Mouse (Mus musculus) myocyte (in vitro differentiated cells): ENCODE results near the gene Selenbp2. TPM values are rescaled to one million over a fixed set of nuclear protein-coding genes. Genes with fewer than 3 reads are reported as not detected.
"Not testable (repeated sequence)": the region's sequence is repeated elsewhere in the genome, so short reads cannot be mapped to it uniquely, and the experiment has no call there.

Source experiments
- H3K27me3 ChIP-seq: one replicate; pipeline ENCODE4 v1.6.1; 2011; ENCODE audit not compliant: control insufficient read depth, insufficient read depth, insufficient read length
- H3K36me3 ChIP-seq: one replicate; pipeline ENCODE4 v1.6.1; 2011; ENCODE audit not compliant: control insufficient read depth, insufficient read depth
- H3K4me2 ChIP-seq: one replicate; pipeline ENCODE4 v1.6.1; 2011; ENCODE audit warnings: low read depth, control low read depth
- H3K4me3 ChIP-seq: one replicate; pipeline ENCODE4 v1.5.1; 2011; ENCODE audit warnings: mild to moderate bottlenecking, control low read depth, moderate library complexity
- H3K79me2 ChIP-seq: one replicate; pipeline ENCODE4 v1.6.1; 2011; ENCODE audit not compliant: control insufficient read depth, insufficient read depth
- H3ac ChIP-seq: one replicate; pipeline ENCODE4 v1.6.1; 2011; ENCODE audit not compliant: control insufficient read depth, insufficient read length
- CEBPB ChIP-seq: IDR thresholded peaks from 2 replicates; pipeline ENCODE4 v1.6.1; 2011; ENCODE audit warnings: mild to moderate bottlenecking, moderate library complexity; ENCODE audit not compliant: poor library complexity, insufficient read depth, severe bottlenecking
- E2F4 ChIP-seq: IDR thresholded peaks from one replicate; pipeline ENCODE4 v1.6.1; 2011; ENCODE audit warnings: mild to moderate bottlenecking, control low read depth, moderate library complexity; ENCODE audit not compliant: insufficient read depth
- MAX ChIP-seq: IDR thresholded peaks from one replicate; pipeline ENCODE4 v1.6.1; 2011; ENCODE audit warnings: low read depth, mild to moderate bottlenecking, control low read depth
- MYOD1 ChIP-seq, 3 experiments: IDR thresholded peaks; one replicate each; pipeline ENCODE4 v1.6.1; 2011; ENCODE audit warnings: control low read depth in 2 of 3, low read depth in 2 of 3, mild to moderate bottlenecking in 2 of 3, moderate library complexity in 1 of 3; ENCODE audit not compliant: insufficient read length in 2 of 3, control insufficient read depth in 1 of 3
- MYOG ChIP-seq, 3 experiments: IDR thresholded peaks; one replicate each; pipeline ENCODE4 v1.6.1; 2011; ENCODE audit warnings: control low read depth in 2 of 3, low read depth in 2 of 3, mild to moderate bottlenecking in 2 of 3; ENCODE audit not compliant: insufficient read length in 2 of 3, control insufficient read depth in 1 of 3, insufficient read depth in 1 of 3
- POLR2A ChIP-seq: IDR thresholded peaks from one replicate; pipeline ENCODE4 v1.6.1; 2011; ENCODE audit warnings: low read depth, mild to moderate bottlenecking, control low read depth, moderate library complexity; ENCODE audit not compliant: insufficient read length
- POLR2AphosphoS2 ChIP-seq: IDR thresholded peaks from one replicate; pipeline ENCODE4 v1.6.1; 2011; ENCODE audit warnings: low read depth, control low read depth; ENCODE audit not compliant: insufficient read length
- REST ChIP-seq: IDR thresholded peaks from one replicate; pipeline ENCODE4 v1.6.1; 2011; ENCODE audit warnings: mild to moderate bottlenecking, control low read depth, moderate library complexity; ENCODE audit not compliant: insufficient read depth, insufficient read length
- SRF ChIP-seq: IDR thresholded peaks from one replicate; pipeline ENCODE4 v1.6.1; 2011; ENCODE audit warnings: low read depth; ENCODE audit not compliant: control insufficient read depth, insufficient read length
- TCF12 ChIP-seq: IDR thresholded peaks from one replicate; pipeline ENCODE4 v1.6.1; 2011; ENCODE audit warnings: mild to moderate bottlenecking, control low read depth; ENCODE audit not compliant: poor library complexity, insufficient read depth, severe bottlenecking
- TCF3 ChIP-seq: IDR thresholded peaks from one replicate; pipeline ENCODE4 v1.6.1; 2011; ENCODE audit warnings: low read depth, control low read depth; ENCODE audit not compliant: insufficient read length
- USF1 ChIP-seq: IDR thresholded peaks from one replicate; pipeline ENCODE4 v1.6.1; 2011; ENCODE audit warnings: low read depth, mild to moderate bottlenecking, control low read depth, moderate library complexity
- polyA plus RNA-seq: library from polyadenylated mRNA; unstranded; fragments of >200 nt; fragmentation: generic; extraction: Trizol; gene quantifications from one replicate; pipeline ENCODE4 v1.2.1, GENCODE M21; 2012; ENCODE audit warnings: missing spikeins

Gene Selenbp2
- polyA plus RNA-seq, 1 experiment: 0.16 TPM

DNA sequence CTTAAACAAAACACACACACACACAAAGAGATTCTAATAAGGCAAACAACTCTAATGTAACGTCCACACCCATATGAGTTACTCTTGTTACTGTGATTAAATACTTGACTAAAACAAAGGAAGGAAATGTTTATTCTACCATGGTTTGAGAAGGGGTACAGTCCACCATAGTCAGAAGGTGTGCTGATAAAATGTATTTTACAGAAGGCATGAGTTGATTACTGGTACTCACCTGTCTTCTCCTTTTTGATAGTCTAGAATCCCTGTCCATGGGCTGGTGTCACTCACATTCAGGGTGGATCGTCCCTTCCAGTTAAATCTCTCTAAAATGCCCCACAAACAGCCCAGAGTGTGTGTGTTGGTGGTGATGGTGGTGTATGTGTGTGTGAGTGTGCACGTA, 9.5 kb downstream of the Selenbp2 start:
- H3K4me3 ChIP-seq: no peak overlapping the region
- no peak overlapping the region for H3K4me2 ChIP-seq
- H3ac ChIP-seq: no peak overlapping the region
- no peaks in the 10 kb centered on the region for H3K36me3 ChIP-seq
- no peaks in the 10 kb centered on the region for H3K27me3 ChIP-seq
- H3K79me2 ChIP-seq: no peaks in the 10 kb centered on the region
- TF ChIP-seq CEBPB: no peak
- TF ChIP-seq MYOD1 (IDR thresholded peaks at IDR 0.05; ENCODE audit: control insufficient read depth in 1 of 3, insufficient read length in 2 of 3, low read depth in 2 of 3): no peak
- no peak for TF ChIP-seq TCF12
- TF ChIP-seq POLR2A: no peak
- no peak for TF ChIP-seq MAX
- TF ChIP-seq SRF: no peak
- TF ChIP-seq POLR2AphosphoS2: no peak
- TF ChIP-seq TCF3: no peak
- TF ChIP-seq USF1: no peak
- no peak for TF ChIP-seq REST
- TF ChIP-seq E2F4: no peak
- TF ChIP-seq MYOG (IDR thresholded peaks at IDR 0.05; ENCODE audit: control insufficient read depth in 1 of 3, insufficient read depth in 1 of 3, insufficient read length in 2 of 3, low read depth in 2 of 3): no peak

GRCm38 (mm10) chr3:94703364-94703763, 10.0 kb downstream of the Selenbp2 start:
- H3K27me3 ChIP-seq, H3K4me2 ChIP-seq, H3K79me2 ChIP-seq, H3K36me3 ChIP-seq, H3K4me3 ChIP-seq, H3ac ChIP-seq: not testable (repeated sequence)

DNA sequence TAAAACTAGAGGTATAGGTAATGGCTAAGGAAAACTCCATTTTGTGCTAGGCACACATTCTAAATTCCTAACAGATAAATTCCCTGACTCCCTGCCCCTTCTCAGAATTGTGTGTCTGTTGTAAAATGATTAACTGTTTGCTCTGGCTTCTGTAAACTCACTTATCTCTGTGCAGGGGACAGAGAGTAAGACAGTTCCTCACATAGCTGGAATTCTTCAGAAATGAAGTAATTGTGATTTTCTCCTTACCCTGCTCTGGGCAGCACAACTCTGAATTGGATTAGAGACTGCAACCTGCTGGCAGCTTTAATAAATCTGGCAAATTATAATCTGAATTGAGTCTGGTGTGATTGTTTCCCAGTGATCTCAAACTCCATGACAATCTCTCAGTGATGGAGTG, 17.2 kb downstream of the Selenbp2 start:
- not testable (repeated sequence) for H3K79me2 ChIP-seq, H3K4me2 ChIP-seq, H3K4me3 ChIP-seq, H3K36me3 ChIP-seq, H3K27me3 ChIP-seq, H3ac ChIP-seq

- not testable (repeated sequence) for H3K27me3 ChIP-seq, H3K4me3 ChIP-seq, H3K36me3 ChIP-seq, H3K79me2 ChIP-seq, H3ac ChIP-seq, H3K4me2 ChIP-seq
These were observed 20.1 kb downstream of the Selenbp2 start for GRCm38 (mm10) chr3:94713424-94713823.

GRCm38 (mm10) chr3:94718253-94718652, 24.9 kb downstream of the Selenbp2 start:
- not testable (repeated sequence) for H3K79me2 ChIP-seq, H3ac ChIP-seq, H3K4me3 ChIP-seq, H3K36me3 ChIP-seq, H3K4me2 ChIP-seq, H3K27me3 ChIP-seq

GRCm38 (mm10) chr3:94723637-94724036, 30.3 kb downstream of the Selenbp2 start:
- not testable (repeated sequence) for H3K4me3 ChIP-seq, H3K79me2 ChIP-seq, H3K36me3 ChIP-seq, H3K4me2 ChIP-seq, H3K27me3 ChIP-seq, H3ac ChIP-seq

GRCm38 (mm10) chr3:94745691-94746090, 52.3 kb downstream of the Selenbp2 start:
- Histone ChIP-seq H3ac (no peak overlapping the region), H3K36me3 (no peaks in the 10 kb centered on the region), H3K27me3 (no peaks in the 10 kb centered on the region), H3K79me2 (no peaks in the 10 kb centered on the region), H3K4me2 (no peak overlapping the region), H3K4me3 (no peak overlapping the region)
- TF ChIP-seq TCF3: no peak
- TF ChIP-seq TCF12: no peak
- no peak for TF ChIP-seq SRF
- no peak for TF ChIP-seq USF1
- TF ChIP-seq REST: no peak
- no peak for TF ChIP-seq POLR2AphosphoS2
- TF ChIP-seq MAX: no peak
- no peak for TF ChIP-seq MYOD1 (IDR thresholded peaks at IDR 0.05; ENCODE audit: control insufficient read depth in 1 of 3, insufficient read length in 2 of 3, low read depth in 2 of 3)
- TF ChIP-seq POLR2A: no peak
- no peak for TF ChIP-seq CEBPB
- no peak for TF ChIP-seq E2F4

Other genes with a start within 250 kb of the Selenbp2 start
- 0.10 TPM for gene Oaz3, start 249.6 kb upstream of the Selenbp2 start, polyA plus RNA-seq
- gene Celf3, start 215.3 kb upstream of the Selenbp2 start, polyA plus RNA-seq: 0.11 TPM
- 0.36 TPM for gene Riiad1, start 213.2 kb upstream of the Selenbp2 start, polyA plus RNA-seq
- gene Snx27, start 110.8 kb upstream of the Selenbp2 start, polyA plus RNA-seq: 17.4 TPM
- gene Gm10972, start 50.4 kb upstream of the Selenbp2 start, polyA plus RNA-seq: not detected
- 3.5 TPM for gene Tuft1, start 34.7 kb upstream of the Selenbp2 start, polyA plus RNA-seq
- 0.02 TPM for gene Cgn, start 92.9 kb downstream of the Selenbp2 start, polyA plus RNA-seq
- gene Pogz, start 144.0 kb downstream of the Selenbp2 start, polyA plus RNA-seq: 11.5 TPM
- gene Psmb4, start 193.4 kb downstream of the Selenbp2 start, polyA plus RNA-seq: 475 TPM
- gene Selenbp1, start 239.5 kb downstream of the Selenbp2 start, polyA plus RNA-seq: 0.44 TPM